ENCODE assay signal across 8 mouse cellular contexts in the genomic region with DNA sequence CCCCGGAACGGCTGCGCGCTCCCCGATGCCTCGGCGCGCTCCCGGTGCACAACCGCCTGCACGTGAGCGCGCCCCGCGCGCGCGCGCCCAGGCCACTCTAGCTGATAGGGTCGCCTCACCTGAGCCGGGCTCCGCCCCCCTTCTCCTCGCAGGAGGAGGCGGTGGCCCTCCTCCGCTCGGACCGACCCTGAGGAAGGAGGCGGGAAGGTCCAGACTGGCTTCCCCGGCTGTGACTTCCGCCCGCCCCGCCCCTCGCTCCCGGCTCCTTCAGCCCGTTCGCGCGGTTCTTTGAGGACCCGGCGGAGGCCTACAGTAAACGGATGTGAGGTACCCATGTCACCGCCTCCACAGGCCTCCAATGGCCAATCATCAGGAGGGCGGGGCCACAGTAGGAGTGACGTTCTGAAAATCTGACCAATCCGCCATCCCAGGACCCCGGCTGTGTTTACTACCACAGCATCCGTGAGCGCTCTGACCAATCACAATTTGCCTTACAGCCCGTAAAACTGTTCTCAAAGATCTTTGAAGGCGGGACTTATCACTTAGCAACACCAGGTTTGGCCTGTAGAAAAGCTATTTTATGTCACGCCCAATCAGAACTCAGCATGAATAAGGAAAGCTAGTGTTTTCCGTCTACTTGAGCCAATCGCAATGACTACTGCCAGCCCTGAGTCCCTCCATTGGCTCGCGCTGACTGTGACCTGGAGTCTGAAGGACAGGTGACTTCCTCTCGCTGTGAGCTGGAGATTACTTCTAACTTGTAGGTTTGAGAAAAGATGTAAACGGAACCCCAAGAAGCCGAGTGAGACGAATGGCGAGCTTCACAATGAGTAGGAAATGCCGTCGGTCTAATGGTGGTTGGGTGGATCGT. TPM values are rescaled to one million over a fixed set of nuclear protein-coding genes. Genes with fewer than 3 reads are reported as not detected.
DNase-seq lines count a peak whose midpoint lies in the region; ATAC-seq and TF ChIP-seq lines count a peak whose summit lies in the region.

Gene Zbtb5 (minus strand): TSS at position 308 of the 871 bp plus-strand sequence.

- peak; percentile 88 for ATAC-seq in activated CD4-positive, CD25-positive, alpha-beta regulatory T cell, adult 4 months

- H3K36me3 ChIP-seq in megakaryocyte, embryonic 14.5 days (replicated peaks; ENCODE audit: low read length), result peaks cover 7% of the 10 kb centered on the region

- H3K4me3 ChIP-seq in cortical plate, adult 2 months (ENCODE audit: insufficient read depth, low read length), result peak within 1 kb of the TSS; percentile 89
- peak within 1 kb of the TSS; percentile 93 for H3K4me3 ChIP-seq in megakaryocyte, embryonic 14.5 days (replicated peaks)

- no peaks in the 10 kb centered on the region for H3K27me3 ChIP-seq in megakaryocyte, embryonic 14.5 days (replicated peaks)

- TF ChIP-seq POLR2A in cortical plate, adult 2 months (IDR thresholded peaks at IDR 0.05; ENCODE audit: extremely low read depth, insufficient read depth, low read length), result peak; percentile 83

- TF ChIP-seq CTCF in cortical plate, adult 2 months (IDR thresholded peaks at IDR 0.05; ENCODE audit: extremely low read depth, insufficient read depth, low read length), result no peak

- peak; percentile 100 for DNase-seq in gastrocnemius, adult 8-10 months (ENCODE audit: low spot score in 2 of 2)
- peak; percentile 100 for DNase-seq in hindlimb bud, embryonic 11.5 days (ENCODE audit: extremely low spot score, low read depth, low spot score)
- DNase-seq in left cerebral cortex, adult 8-10 months (ENCODE audit: low spot score in 2 of 2), result peak; percentile 97 to 100
- DNase-seq in right cerebral cortex, postnatal 10 days (ENCODE audit: low spot score in 2 of 2), result peak; percentile 100
- DNase-seq in urinary bladder, postnatal 25 days (ENCODE audit: low spot score), result peak; percentile 90

- H3K9me3 ChIP-seq in megakaryocyte, embryonic 14.5 days, result no peaks in the 10 kb centered on the region

- H3K4me1 ChIP-seq in cortical plate, adult 2 months (ENCODE audit: control insufficient read depth, insufficient read depth, low read length), result peaks cover 6% of the 10 kb centered on the region
- H3K4me1 ChIP-seq in megakaryocyte, embryonic 14.5 days, result peaks cover 40% of the 10 kb centered on the region

- H3K27ac ChIP-seq in cortical plate, adult 2 months (ENCODE audit: insufficient read depth, low read length), result peak within 1 kb of the TSS; percentile 76

RNA-seq across cellular contexts. Expression of gene Zbtb5, which starts in this region (rescaled TPM):
- polyA plus RNA-seq in activated CD4-positive, CD25-positive, alpha-beta regulatory T cell, adult 4 months (2017; shearing (Covaris generic)), result 1 to 10 TPM; 6.5 to 8.9 TPM
- 7.7 and 8.2 TPM in 2 replicates for polyA plus RNA-seq in cortical plate, adult 2 months (2012; rRNA removed)
- 1 to 10 TPM; 2.2 to 2.7 (median 2.5) TPM for total RNA-seq in gastrocnemius, adult 8-10 months (2022)
- total RNA-seq in left cerebral cortex, adult 8-10 months (2022), result 10 to 100 TPM in 1 of 4 experiments, 1 to 10 TPM in 3; 8.5 to 10.3 (median 9.5) TPM
- 0.89 TPM in 1 of 2 replicates, not detected in the other for polyA plus RNA-seq in megakaryocyte, embryonic 14.5 days (2012; ENCODE audit: insufficient read depth, low replicate concordance)

Comparison
In these comparisons a context has a peak if more than half of its experiments do, and no peak if none do; other contexts are left out.
1. Peak in every context shown above with its lines: DNase-seq, ATAC-seq, H3K4me3 ChIP-seq and H3K27ac ChIP-seq.